Mouse (Mus musculus) CH12.LX (cell line): ENCODE results near the gene Ehmt2. TPM values are rescaled to one million over a fixed set of nuclear protein-coding genes. Genes with fewer than 3 reads are reported as not detected.

Experiments used
- DNase-seq: peaks from one replicate; pipeline ENCODE4 v3.0.0-alpha.2; 2013; ENCODE audit errors: extremely low read depth
- H3K27ac ChIP-seq: 2 replicates; pipeline ENCODE4 v1.5.1; 2012; ENCODE audit warnings: low read depth, mild to moderate bottlenecking, control low read depth, moderate library complexity; ENCODE audit not compliant: insufficient read depth
- H3K27me3 ChIP-seq: replicated peaks from 2 replicates; pipeline ENCODE3; 2012; ENCODE audit warnings: inconsistent platforms
- H3K36me3 ChIP-seq, 2 experiments: replicated peaks in 1 of 2; 2 replicates each; pipeline versions ENCODE3 to v1.6.1; 2012; ENCODE audit warnings: inconsistent platforms in 1 of 2, low read length in 1 of 2, mild to moderate bottlenecking in 1 of 2, mixed read lengths in 1 of 2, moderate library complexity in 1 of 2; ENCODE audit not compliant: control insufficient read depth in 1 of 2, insufficient read depth in 1 of 2
- H3K4me1 ChIP-seq, 2 experiments: 2 replicates each; pipeline ENCODE4 v1.6.1; 2012; ENCODE audit warnings: inconsistent platforms in 1 of 2, moderate library complexity in 1 of 2; ENCODE audit not compliant: insufficient read depth in 2 of 2, control insufficient read depth in 1 of 2
- H3K4me2 ChIP-seq: 2 replicates; pipeline ENCODE4 v1.6.1; 2012; ENCODE audit warnings: low read depth, mild to moderate bottlenecking, control low read depth; ENCODE audit not compliant: poor library complexity, insufficient read depth, severe bottlenecking
- H3K4me3 ChIP-seq, 3 experiments: fragments of 150-350 bp in 1 of 3; sonication (generic) in 1 of 3; replicated peaks in 1 of 3; 2 replicates each; pipeline versions ENCODE3 to v1.5.1; 2011 to 2012; ENCODE audit warnings: low read depth in 2 of 3, low read length in 2 of 3, mild to moderate bottlenecking in 2 of 3, moderate library complexity in 2 of 3, control low read depth in 1 of 3, improper control_type of control experiment in 1 of 3, inconsistent platforms in 1 of 3, mixed read lengths in 1 of 3; ENCODE audit not compliant: poor library complexity in 1 of 3
- H3K79me2 ChIP-seq: replicated peaks from 2 replicates; pipeline ENCODE4 v1.6.1; 2012; ENCODE audit warnings: mild to moderate bottlenecking, moderate library complexity; ENCODE audit not compliant: control insufficient read depth, poor library complexity, insufficient read depth, severe bottlenecking; ENCODE audit errors: extremely low read depth
- H3K9ac ChIP-seq: 2 replicates; pipeline ENCODE4 v1.6.1; 2012; ENCODE audit warnings: low read depth, mild to moderate bottlenecking, control low read depth, moderate library complexity; ENCODE audit not compliant: insufficient read depth
- H3K9me3 ChIP-seq: replicated peaks from 2 replicates; pipeline ENCODE3; 2012; ENCODE audit warnings: low read length, inconsistent platforms, mixed read lengths
- CTCF ChIP-seq, 2 experiments: IDR thresholded peaks in 1 of 2; conservative IDR thresholded peaks in 1 of 2; 2 replicates each; pipeline ENCODE4 v1.5.1; 2011 to 2012; ENCODE audit warnings: low read depth in 2 of 2, low read length in 2 of 2, improper control_type of control experiment in 1 of 2, inconsistent platforms in 1 of 2, mild to moderate bottlenecking in 1 of 2, moderate library complexity in 1 of 2
- IRF4 ChIP-seq: IDR thresholded peaks from 2 replicates; pipeline ENCODE4 v1.6.1; 2014; ENCODE audit warnings: low read depth, mild to moderate bottlenecking, inconsistent platforms, low read length, improper control_type of control experiment
- JUN ChIP-seq: IDR thresholded peaks from 2 replicates; pipeline ENCODE4 v1.6.1; 2011; ENCODE audit warnings: low read depth, mild to moderate bottlenecking, low read length, improper control_type of control experiment, moderate library complexity; ENCODE audit not compliant: insufficient read depth
- MAFK ChIP-seq: IDR thresholded peaks from 2 replicates; pipeline ENCODE4 v1.6.1; 2011; ENCODE audit warnings: low read length, improper control_type of control experiment; ENCODE audit not compliant: insufficient replicate concordance
- MAZ ChIP-seq: IDR thresholded peaks from 2 replicates; pipeline ENCODE4 v1.6.1; 2012; ENCODE audit warnings: low read depth, mild to moderate bottlenecking, inconsistent platforms, low read length, improper control_type of control experiment, moderate library complexity
- MXI1 ChIP-seq: IDR thresholded peaks from 2 replicates; pipeline ENCODE4 v1.6.1; 2011; ENCODE audit warnings: mild to moderate bottlenecking, low read depth, low read length, improper control_type of control experiment
- NELFE ChIP-seq: IDR thresholded peaks from 2 replicates; pipeline ENCODE4 v1.6.1; 2011; ENCODE audit warnings: low read depth, low read length, improper control_type of control experiment
- PAX5 ChIP-seq: IDR thresholded peaks from 2 replicates; pipeline ENCODE4 v1.6.1; 2012; ENCODE audit warnings: low read length, inconsistent platforms, mixed read lengths
- RAD21 ChIP-seq: IDR thresholded peaks from 2 replicates; pipeline ENCODE4 v1.6.1; 2011; ENCODE audit warnings: low read depth, mild to moderate bottlenecking, low read length, improper control_type of control experiment, moderate library complexity
- RCOR1 ChIP-seq: conservative IDR thresholded peaks from 2 replicates; pipeline ENCODE4 v1.6.1; 2012; ENCODE audit warnings: low read depth, mild to moderate bottlenecking, inconsistent platforms, low read length, improper control_type of control experiment
- SMC3 ChIP-seq: IDR thresholded peaks from 2 replicates; pipeline ENCODE4 v1.6.1; 2011; ENCODE audit warnings: low read depth, low read length, improper control_type of control experiment
- UBTF ChIP-seq: IDR thresholded peaks from 2 replicates; pipeline ENCODE4 v1.6.1; 2012; ENCODE audit warnings: low read depth, mild to moderate bottlenecking, inconsistent platforms, low read length, improper control_type of control experiment, moderate library complexity
- USF2 ChIP-seq: conservative IDR thresholded peaks from 2 replicates; pipeline ENCODE4 v1.6.1; 2011; ENCODE audit warnings: low read depth, low read length, improper control_type of control experiment
- ZKSCAN1 ChIP-seq: IDR thresholded peaks from 2 replicates; pipeline ENCODE4 v1.6.1; 2012; ENCODE audit warnings: low read depth, inconsistent platforms, low read length, improper control_type of control experiment, borderline replicate concordance
- ZMIZ1 ChIP-seq: IDR thresholded peaks from 2 replicates; pipeline ENCODE4 v1.6.1; 2012; ENCODE audit warnings: low read depth, mild to moderate bottlenecking, inconsistent platforms, low read length, improper control_type of control experiment
- dilution Hi-C: fragments of 300-500 bp; cut with MboI; formaldehyde crosslinking; loops from 2 replicates; pipeline ENCODE4 v1.14.3; 2020; ENCODE audit warnings: low sequenced_read_pairs; ENCODE audit not compliant: extremely low pct_unique_long_range_greater_than_20kb, extremely low pct_ligation_motif_present
- in situ Hi-C: fragments of 300-500 bp; cut with MboI; formaldehyde crosslinking; loops from 3 replicates; pipeline ENCODE4 v1.14.3; 2019; ENCODE audit warnings: low sequenced_read_pairs, low pct_ligation_motif_present, low pct_unique_long_range_greater_than_20kb, mixed read lengths
- polyA plus RNA-seq: library from polyadenylated mRNA; unstranded; fragments of >175 nt; gene quantifications from 2 replicates; pipeline ENCODE4 v1.2.1, GENCODE M21; 2012; ENCODE audit warnings: low read depth; ENCODE audit not compliant: insufficient read length
- total RNA-seq, 2 experiments: library from RNA; depleted of rRNA; stranded (reverse); fragments of 300-350 nt in 1 of 2; fragments of >200 nt in 1 of 2; gene quantifications; 2 replicates each; pipeline ENCODE4 v1.2.3; 2012 to 2014

Ehmt2 gene
- total and polyA plus RNA-seq, 3 experiments = 73.5 to 150 (median 113) TPM

DNA sequence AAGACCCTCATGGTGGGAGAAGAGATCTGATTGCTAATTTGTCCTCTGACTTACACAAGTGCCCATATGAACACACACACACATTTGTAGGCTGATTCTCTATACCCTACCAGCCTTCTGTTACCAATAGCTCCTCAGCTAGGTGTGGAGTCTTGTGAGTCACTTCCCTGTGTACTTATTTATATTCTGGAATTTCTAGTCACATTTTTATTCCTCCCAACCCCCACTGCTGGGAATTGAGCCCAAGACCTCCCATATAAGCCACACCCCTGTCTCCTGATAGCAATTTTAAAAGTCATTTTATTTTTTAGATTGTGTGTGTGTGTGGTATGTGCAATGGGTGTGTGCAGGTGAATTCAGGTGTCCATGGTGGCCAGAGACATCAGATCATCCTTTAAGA, 46.1 kb downstream of the Ehmt2 start:
- Histone ChIP-seq H3K27me3 (no peaks in the 10 kb centered on the region), H3K4me1 (peaks cover 0 to 1% of the 10 kb centered on the region in 2 experiments; a peak in 2 of 4 replicates)

DNA sequence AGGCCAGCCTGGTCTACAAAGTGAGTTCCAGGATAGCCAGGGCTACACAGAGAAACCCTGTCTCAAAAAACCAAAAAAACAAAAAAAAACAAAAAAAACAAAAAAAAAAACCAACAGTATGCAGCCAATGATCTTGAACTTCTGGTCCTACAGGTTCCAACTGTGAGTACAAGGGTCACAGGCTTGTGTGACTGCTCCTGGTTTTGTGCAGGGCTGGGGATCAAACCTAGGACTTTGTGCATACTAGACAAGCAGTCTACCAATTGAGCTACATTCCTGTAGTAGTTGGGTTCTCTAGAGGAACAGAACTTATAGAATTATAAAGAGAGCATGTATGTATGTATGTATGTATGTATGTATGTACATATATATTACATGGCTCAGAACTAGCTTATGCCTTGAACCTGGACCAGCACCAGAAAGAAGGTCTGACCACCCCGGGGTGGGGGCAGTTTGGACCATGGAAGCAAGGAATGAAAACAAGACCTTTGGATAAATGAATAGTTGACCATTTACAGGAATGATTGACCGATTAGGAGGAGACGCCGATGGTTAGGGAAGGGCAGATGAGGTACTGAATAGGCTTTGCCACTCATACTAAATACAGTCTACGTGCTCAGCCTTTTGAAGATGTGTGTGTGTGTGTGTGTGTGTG, 48.3 kb downstream of the Ehmt2 start:
- no peak overlapping the region for H3K27ac ChIP-seq
- no peak for TF ChIP-seq ZKSCAN1
- TF ChIP-seq, all 38 proteins: peak for 0
- Histone ChIP-seq H3K79me2 (peaks cover 14% of the 10 kb centered on the region), H3K9me3 (no peaks in the 10 kb centered on the region), H3K4me3 (no peak overlapping the region), H3K4me1 (peaks cover 10 to 15% of the 10 kb centered on the region in 2 experiments; a peak in 3 of 4 replicates), H3K4me2 (no peak overlapping the region), H3K9ac (no peak overlapping the region), H3K27me3 (no peaks in the 10 kb centered on the region), H3K36me3 (peaks cover 15 to 32% of the 10 kb centered on the region in 2 experiments)
- no peak for DNase-seq
- in situ Hi-C loops = no loop called here
- dilution Hi-C loops = no loop called here

More for the DNA sequence above, 46.1 kb downstream of the Ehmt2 start:
- DNase-seq = no peak
- TF ChIP-seq ZKSCAN1 (no peak), MXI1 (no peak), IRF4 (no peak), RCOR1 (no peak), UBTF (no peak), JUN (no peak), USF2 (no peak), ZMIZ1 (no peak), NELFE (no peak), MAFK (no peak), MAZ (no peak), PAX5 (no peak)
- no peak overlapping the region for H3K9ac ChIP-seq
- dilution Hi-C loops = no loop called here
- peaks cover under 1 to 11% of the 10 kb centered on the region in 2 experiments for H3K36me3 ChIP-seq
- no peak overlapping the region for H3K4me2 ChIP-seq
- H3K4me3 ChIP-seq = no peak overlapping the region
- H3K9me3 ChIP-seq = no peaks in the 10 kb centered on the region
- no peak overlapping the region for H3K27ac ChIP-seq
- in situ Hi-C loops = no loop called here
- no peaks in the 10 kb centered on the region for H3K79me2 ChIP-seq

DNA sequence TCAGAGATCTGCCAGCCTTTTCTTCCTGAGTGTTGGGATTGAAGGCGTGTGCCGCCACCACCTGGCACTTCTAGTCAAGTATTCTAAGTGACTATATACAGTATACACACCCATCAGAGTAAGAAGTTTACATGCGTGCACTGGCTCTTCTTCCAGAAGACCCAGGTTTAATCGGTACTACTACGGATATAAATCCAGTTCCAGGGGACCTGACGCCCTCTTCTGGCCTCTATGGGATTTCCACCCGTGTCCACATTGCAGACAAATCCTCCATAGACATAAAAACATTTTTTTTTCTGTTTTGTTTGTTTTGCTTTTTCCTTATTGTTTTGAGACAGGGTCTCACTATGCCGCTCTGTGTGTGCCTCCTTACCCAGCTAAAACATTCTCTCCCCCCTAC, 49.3 kb downstream of the Ehmt2 start:
- peaks cover 19% of the 10 kb centered on the region for H3K79me2 ChIP-seq
- in situ Hi-C loops (no loop called here), dilution Hi-C loops (no loop called here)
- H3K9me3 ChIP-seq = no peaks in the 10 kb centered on the region
- no peak overlapping the region for H3K4me3 ChIP-seq
- no peak overlapping the region for H3K27ac ChIP-seq
- H3K4me2 ChIP-seq = no peak overlapping the region
- H3K27me3 ChIP-seq = no peaks in the 10 kb centered on the region
- peak; percentile 46 for DNase-seq
- no peak overlapping the region for H3K9ac ChIP-seq
- H3K4me1 ChIP-seq = peaks cover 10 to 15% of the 10 kb centered on the region in 2 experiments; a peak in 3 of 4 replicates
- peaks cover 15 to 36% of the 10 kb centered on the region in 2 experiments for H3K36me3 ChIP-seq
- TF ChIP-seq ZKSCAN1 = no peak
- peak; percentile 36 to 56; a peak in 3 of 4 replicates for TF ChIP-seq CTCF (conservative IDR thresholded peaks at IDR 0.05 in 1 of 2, IDR thresholded peaks at IDR 0.05 in 1 of 2; ENCODE audit: low read depth in 2 of 2, low read length in 2 of 2)
- TF ChIP-seq SMC3 = peak; percentile 10; the same call in 1 of the 2 replicates
- peak; percentile 17 for TF ChIP-seq RAD21
- TF ChIP-seq, all 38 proteins: peak for 3
